Mouse (Mus musculus): ENCODE measurements at regions not wholly inside any gene's neighbourhood (a gene's known extent, or its start where the extent isn't known, plus 50 kb on each side); places are given as distances from the start of the nearest gene placed in this dataset.

DNA sequence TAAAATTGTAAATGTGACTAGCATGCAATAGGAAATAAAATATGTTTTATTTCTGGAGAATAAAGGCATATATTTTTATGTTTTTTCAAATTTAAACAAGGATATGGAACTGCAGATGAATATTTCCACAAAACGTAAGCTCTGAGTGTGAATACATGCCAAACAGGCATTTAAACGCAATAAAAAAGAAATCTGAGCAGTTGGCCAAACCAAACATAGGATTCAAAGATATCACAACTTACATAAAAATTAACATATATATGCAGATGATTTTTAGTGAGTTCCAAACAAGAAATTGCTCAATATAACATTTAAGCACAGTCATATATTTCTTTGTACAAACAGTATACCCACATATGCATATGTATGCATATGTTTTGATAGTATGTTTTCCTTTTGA, 1199.1 kb downstream of the Zpld1 start:
- TF ChIP-seq POLR2A (IDR thresholded peaks at IDR 0.05; ENCODE audit: extremely low read depth, insufficient read depth, low read length) (no peak), CTCF (IDR thresholded peaks at IDR 0.05; ENCODE audit: extremely low read depth, insufficient read depth, low read length) (no peak)
